Mouse (Mus musculus) MEL (cell line): ENCODE results near the gene Polr3h. TPM values are rescaled to one million over a fixed set of nuclear protein-coding genes. Genes with fewer than 3 reads are reported as not detected.

ENCODE experiments used
- DNase-seq: peaks from one replicate; pipeline ENCODE4 v3.0.0; 2011; ENCODE audit warnings: low read depth, low spot score
- H3K27ac ChIP-seq: 2 replicates; pipeline ENCODE4 v1.5.1; 2012; ENCODE audit warnings: low read depth, mild to moderate bottlenecking, control low read depth, low read length, moderate library complexity; ENCODE audit not compliant: control insufficient read depth
- H3K27me3 ChIP-seq, 2 experiments: fragments of 150-350 bp in 1 of 2; sonication (generic) in 1 of 2; 2 replicates each; pipeline ENCODE4 v1.6.1; 2012; ENCODE audit warnings: low read length in 2 of 2, mild to moderate bottlenecking in 2 of 2, improper control_type of control experiment in 1 of 2, moderate library complexity in 1 of 2; ENCODE audit not compliant: insufficient read depth in 2 of 2, control insufficient read depth in 1 of 2
- H3K36me3 ChIP-seq, 2 experiments: 2 replicates each; pipeline ENCODE4 v1.6.1; 2012 to 2014; ENCODE audit warnings: low read length in 2 of 2, improper control_type of control experiment in 1 of 2, inconsistent platforms in 1 of 2, mild to moderate bottlenecking in 1 of 2; ENCODE audit not compliant: insufficient read depth in 2 of 2, control insufficient read depth in 1 of 2
- H3K4me1 ChIP-seq, 2 experiments: fragments of 150-350 bp in 1 of 2; sonication (generic) in 1 of 2; 2 replicates each; pipeline ENCODE4 v1.6.1; 2012; ENCODE audit warnings: low read length in 2 of 2, improper control_type of control experiment in 1 of 2, mild to moderate bottlenecking in 1 of 2; ENCODE audit not compliant: insufficient read depth in 2 of 2, control insufficient read depth in 1 of 2
- H3K4me3 ChIP-seq, 2 experiments: fragments of 150-350 bp in 1 of 2; sonication (generic) in 1 of 2; 2 replicates each; pipeline ENCODE4 v1.5.1; 2012; ENCODE audit warnings: low read depth in 2 of 2, low read length in 2 of 2, mild to moderate bottlenecking in 2 of 2, moderate library complexity in 2 of 2, control low read depth in 1 of 2, improper control_type of control experiment in 1 of 2; ENCODE audit not compliant: control insufficient read depth in 1 of 2, insufficient read depth in 1 of 2
- H3K79me2 ChIP-seq: 2 replicates; pipeline ENCODE4 v1.6.1; 2012; ENCODE audit warnings: mild to moderate bottlenecking, low read length, moderate library complexity; ENCODE audit not compliant: control insufficient read depth, poor library complexity, insufficient read depth
- H3K9ac ChIP-seq: 2 replicates; pipeline ENCODE4 v1.6.1; 2012; ENCODE audit warnings: low read depth, mild to moderate bottlenecking, control low read depth, low read length, moderate library complexity; ENCODE audit not compliant: control insufficient read depth, poor library complexity, severe bottlenecking
- H3K9me3 ChIP-seq: fragments of 150-350 bp; sonication (generic); replicated peaks from 2 replicates; pipeline ENCODE4 v1.6.1; 2012; ENCODE audit warnings: mild to moderate bottlenecking, low read length, improper control_type of control experiment, moderate library complexity; ENCODE audit not compliant: insufficient read depth
- BHLHE40 ChIP-seq: IDR thresholded peaks from 2 replicates; pipeline ENCODE4 v1.6.1; 2012; ENCODE audit warnings: low read depth, mild to moderate bottlenecking, inconsistent platforms, low read length, improper control_type of control experiment, borderline replicate concordance
- CHD2 ChIP-seq: IDR thresholded peaks from 2 replicates; pipeline ENCODE4 v1.6.1; 2011; ENCODE audit warnings: low read length, improper control_type of control experiment
- E2F4 ChIP-seq: IDR thresholded peaks from 2 replicates; pipeline ENCODE4 v1.6.1; 2011; ENCODE audit warnings: low read depth, low read length, improper control_type of control experiment, borderline replicate concordance
- ELF1 ChIP-seq: IDR thresholded peaks from 2 replicates; pipeline ENCODE4 v1.6.1; 2014; ENCODE audit warnings: low read depth, mild to moderate bottlenecking, inconsistent platforms, low read length, improper control_type of control experiment, moderate library complexity
- EP300 ChIP-seq, 2 experiments: IDR thresholded peaks; 2 replicates each; pipeline ENCODE4 v1.6.1; 2011; ENCODE audit warnings: improper control_type of control experiment in 2 of 2, low read length in 2 of 2, low read depth in 1 of 2, mild to moderate bottlenecking in 1 of 2
- GABPA ChIP-seq: IDR thresholded peaks from 2 replicates; pipeline ENCODE4 v1.6.1; 2012; ENCODE audit warnings: low read depth, mild to moderate bottlenecking, inconsistent platforms, low read length, improper control_type of control experiment, moderate library complexity
- GATA1 ChIP-seq: IDR thresholded peaks from 2 replicates; pipeline ENCODE4 v1.6.1; 2011; ENCODE audit warnings: low read depth, low read length, improper control_type of control experiment
- JUND ChIP-seq: IDR thresholded peaks from 2 replicates; pipeline ENCODE4 v1.6.1; 2011; ENCODE audit warnings: low read depth, mild to moderate bottlenecking, improper control_type of control experiment, low read length
- MAX ChIP-seq: IDR thresholded peaks from 2 replicates; pipeline ENCODE4 v1.6.1; 2011; ENCODE audit warnings: low read length, improper control_type of control experiment
- MAZ ChIP-seq: IDR thresholded peaks from 2 replicates; pipeline ENCODE4 v1.6.1; 2012; ENCODE audit warnings: low read depth, mild to moderate bottlenecking, inconsistent platforms, low read length, improper control_type of control experiment
- MXI1 ChIP-seq: IDR thresholded peaks from 2 replicates; pipeline ENCODE4 v1.6.1; 2011; ENCODE audit warnings: mild to moderate bottlenecking, low read depth, low read length, improper control_type of control experiment
- MYC ChIP-seq: IDR thresholded peaks from 2 replicates; pipeline ENCODE4 v1.6.1; 2011; ENCODE audit warnings: low read depth, mild to moderate bottlenecking, low read length, improper control_type of control experiment, moderate library complexity
- NELFE ChIP-seq: IDR thresholded peaks from 2 replicates; pipeline ENCODE4 v1.6.1; 2011; ENCODE audit warnings: low read depth, low read length, improper control_type of control experiment
- POLR2A ChIP-seq, 2 experiments: IDR thresholded peaks; 2 replicates each; pipeline ENCODE4 v1.6.1; 2011 to 2012; ENCODE audit warnings: low read length in 2 of 2, mild to moderate bottlenecking in 2 of 2, control low read depth in 1 of 2, improper control_type of control experiment in 1 of 2, low read depth in 1 of 2, moderate library complexity in 1 of 2; ENCODE audit not compliant: control insufficient read depth in 1 of 2, insufficient read depth in 1 of 2, poor library complexity in 1 of 2
- RCOR1 ChIP-seq: IDR thresholded peaks from 2 replicates; pipeline ENCODE4 v1.6.1; 2012; ENCODE audit warnings: low read depth, mild to moderate bottlenecking, inconsistent platforms, low read length, improper control_type of control experiment
- SIN3A ChIP-seq: IDR thresholded peaks from 2 replicates; pipeline ENCODE4 v1.6.1; 2012; ENCODE audit warnings: low read length, improper control_type of control experiment, inconsistent platforms
- SMC3 ChIP-seq: IDR thresholded peaks from 2 replicates; pipeline ENCODE4 v1.6.1; 2011; ENCODE audit warnings: low read depth, low read length, improper control_type of control experiment
- TAL1 ChIP-seq: IDR thresholded peaks from 2 replicates; pipeline ENCODE4 v1.6.1; 2012; ENCODE audit warnings: mild to moderate bottlenecking, inconsistent platforms, low read length, moderate library complexity, mixed read lengths
- TBP ChIP-seq: IDR thresholded peaks from 2 replicates; pipeline ENCODE4 v1.8.0; 2011; ENCODE audit warnings: low read depth, low read length, improper control_type of control experiment
- UBTF ChIP-seq: IDR thresholded peaks from 2 replicates; pipeline ENCODE4 v1.6.1; 2012; ENCODE audit warnings: low read depth, mild to moderate bottlenecking, inconsistent platforms, low read length, improper control_type of control experiment, moderate library complexity, borderline replicate concordance; ENCODE audit not compliant: insufficient read depth
- USF1 ChIP-seq: IDR thresholded peaks from 2 replicates; pipeline ENCODE4 v1.6.1; 2014; ENCODE audit warnings: low read depth, mild to moderate bottlenecking, inconsistent platforms, low read length, improper control_type of control experiment, moderate library complexity
- ZKSCAN1 ChIP-seq: IDR thresholded peaks from 2 replicates; pipeline ENCODE4 v1.6.1; 2012; ENCODE audit warnings: low read depth, mild to moderate bottlenecking, inconsistent platforms, low read length, improper control_type of control experiment, moderate library complexity
- ZMIZ1 ChIP-seq: IDR thresholded peaks from 2 replicates; pipeline ENCODE4 v1.6.1; 2012; ENCODE audit warnings: low read depth, mild to moderate bottlenecking, inconsistent platforms, low read length, improper control_type of control experiment, moderate library complexity
- ZNF384 ChIP-seq: IDR thresholded peaks from 2 replicates; pipeline ENCODE4 v1.6.1; 2012; ENCODE audit warnings: low read depth, mild to moderate bottlenecking, inconsistent platforms, low read length, improper control_type of control experiment
- polyA plus RNA-seq, 2 experiments: library from polyadenylated mRNA; stranded (reverse) in 1 of 2; unstranded in 1 of 2; fragments of >175 nt in 1 of 2; fragments of >200 nt in 1 of 2; gene quantifications; 2 replicates each; pipeline versions ENCODE4 v1.2.1 to v1.2.4; 2012; ENCODE audit warnings: low replicate concordance in 2 of 2, low read depth in 1 of 2; ENCODE audit not compliant: insufficient read length in 2 of 2, insufficient read depth in 1 of 2, missing spikeins in 1 of 2
- total RNA-seq: library from RNA; depleted of rRNA; stranded (reverse); fragments of 300-350 nt; gene quantifications from 2 replicates; pipeline ENCODE4 v1.2.3, GENCODE M21; 2012

The Polr3h gene
- total and polyA plus RNA-seq, 3 experiments, result 109 to 304 TPM; not detected in 1

- H3K4me3 ChIP-seq, result no peak overlapping the region
- peaks cover 17 to 24% of the 10 kb centered on the region in 2 experiments for H3K4me1 ChIP-seq
- no peaks in the 10 kb centered on the region; the same call in 1 of the 2 replicates for H3K79me2 ChIP-seq
- TF ChIP-seq CHD2 (no peak), BHLHE40 (no peak), MAX (no peak), RCOR1 (no peak), GATA1 (no peak), USF1 (no peak), POLR2A (IDR thresholded peaks at IDR 0.05; ENCODE audit: control insufficient read depth in 1 of 2, insufficient read depth in 1 of 2, low read depth in 1 of 2, low read length in 2 of 2, poor library complexity in 1 of 2) (no peak), SIN3A (no peak), MYC (no peak), MAZ (no peak), NELFE (no peak), TAL1 (no peak), ZKSCAN1 (no peak), UBTF (no peak), ELF1 (no peak), GABPA (no peak)
- no peaks in the 10 kb centered on the region for H3K9me3 ChIP-seq
- H3K9ac ChIP-seq, result no peak overlapping the region
- no peaks in the 10 kb centered on the region for H3K27me3 ChIP-seq
- no peak overlapping the region for H3K27ac ChIP-seq
- H3K36me3 ChIP-seq, result peaks cover 0 to 3% of the 10 kb centered on the region in 2 experiments; a peak in 1 of 4 replicates
- DNase-seq, result no peak
Measured at GRCm38 (mm10) chr15:81839634-81840033, 86.4 kb downstream of the Polr3h start.

- Histone ChIP-seq H3K27ac (no peak overlapping the region), H3K4me3 (no peak overlapping the region), H3K9ac (no peak overlapping the region), H3K27me3 (no peaks in the 10 kb centered on the region), H3K36me3 (peaks cover 0 to 3% of the 10 kb centered on the region in 2 experiments; a peak in 1 of 4 replicates), H3K9me3 (no peaks in the 10 kb centered on the region), H3K79me2 (no peaks in the 10 kb centered on the region; the same call in 1 of the 2 replicates), H3K4me1 (peaks cover 17 to 24% of the 10 kb centered on the region in 2 experiments)
- no peak for DNase-seq
- no peak for TF ChIP-seq TBP
- no peak for TF ChIP-seq NELFE
- no peak for TF ChIP-seq JUND
- no peak for TF ChIP-seq SMC3
- TF ChIP-seq UBTF, result no peak
- no peak for TF ChIP-seq USF1
- TF ChIP-seq MYC, result no peak
- TF ChIP-seq CHD2, result no peak
- no peak for TF ChIP-seq E2F4
- TF ChIP-seq ZNF384, result no peak
- TF ChIP-seq MXI1, result no peak
- TF ChIP-seq ZKSCAN1, result no peak
- no peak for TF ChIP-seq ZMIZ1
- TF ChIP-seq RCOR1, result no peak
- no peak for TF ChIP-seq EP300 (IDR thresholded peaks at IDR 0.05; ENCODE audit: low read depth in 1 of 2, low read length in 2 of 2)
Measured at GRCm38 (mm10) chr15:81838554-81839235, 87.3 kb downstream of the Polr3h start.
